Mouse (Mus musculus): Measurements from ENCODE around the gene Wbp11.

DNA sequence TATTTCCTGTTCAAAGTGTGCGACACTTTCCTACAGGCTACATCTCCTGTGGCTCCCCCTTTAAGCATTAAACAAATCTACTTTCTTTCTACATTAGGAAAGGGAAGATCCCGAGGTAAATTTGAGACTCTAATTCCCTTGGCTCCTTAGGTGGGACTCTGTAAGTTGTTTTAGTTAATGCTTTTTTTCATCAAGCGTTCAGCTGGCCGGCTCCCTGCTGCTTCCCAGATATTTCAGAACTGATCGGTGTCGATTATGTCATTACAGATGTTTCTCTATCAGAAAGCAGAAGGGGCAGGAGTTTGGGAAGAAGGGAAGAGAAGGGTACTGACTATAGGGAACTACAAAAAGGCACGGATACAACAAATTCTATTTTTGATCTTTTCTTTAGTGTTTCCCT, 917 bp downstream of the Wbp11 start:
- no peak for TF ChIP-seq CTCF (IDR thresholded peaks at IDR 0.05; ENCODE audit: low read depth, low read length)
- no peak for TF ChIP-seq POLR2A (IDR thresholded peaks at IDR 0.05; ENCODE audit: insufficient read depth, low read length)
